In the genomic region with DNA sequence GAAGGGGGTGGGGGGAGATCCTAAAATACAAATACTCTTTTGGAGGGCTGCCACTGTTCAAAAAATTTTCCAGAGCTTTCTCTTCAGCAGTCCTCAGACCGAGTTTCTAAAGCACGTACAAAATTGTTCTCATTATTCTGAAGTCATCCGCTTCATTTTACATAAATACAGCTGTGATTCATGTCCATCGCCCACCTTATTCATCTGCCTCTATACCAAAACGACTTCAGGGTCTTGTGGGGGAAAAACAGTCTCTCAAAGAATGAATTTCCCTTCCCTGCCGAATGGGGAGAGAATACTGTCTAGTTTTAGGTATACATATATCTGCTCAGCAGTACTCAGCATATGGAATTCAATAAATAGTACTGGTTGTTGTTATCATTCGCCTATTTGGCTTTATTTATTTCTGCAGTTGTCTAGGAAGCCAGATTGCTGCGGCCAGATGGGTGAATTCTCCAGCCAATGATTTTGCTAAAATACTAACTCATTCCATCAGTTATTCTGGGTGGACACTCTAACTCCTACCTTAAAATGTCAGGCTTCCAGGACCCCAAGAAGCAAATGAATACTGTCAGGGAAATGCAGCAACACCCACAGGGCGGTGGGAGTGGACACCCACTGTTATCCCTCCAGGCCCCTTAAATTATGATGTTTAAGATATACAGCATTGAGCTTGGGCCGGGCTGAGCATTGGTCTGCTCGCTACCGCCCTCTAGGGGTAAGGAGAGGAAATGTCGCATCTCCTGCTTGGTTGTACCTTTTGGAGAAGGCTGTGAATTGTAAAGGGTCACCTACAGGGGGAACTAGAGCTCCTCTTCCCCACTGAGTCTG, we compare ENCODE assay signal across 8 mouse cellular contexts. TPM values are rescaled to one million over a fixed set of nuclear protein-coding genes. Genes with fewer than 3 reads are reported as not detected.
A peak's percentile ranks its signal among the peaks of the same experiment; 100 is the strongest.
DNase-seq lines count a peak whose midpoint lies in the region; ATAC-seq lines count a peak whose summit lies in the region.

No protein-coding gene starts in this region.

- H3K27ac ChIP-seq in neural tube, embryonic 15.5 days (replicated peaks) = no peak overlapping the region
- H3K27ac ChIP-seq in liver, embryonic 11.5 days (ENCODE audit: low read depth, low read length) = no peak overlapping the region

- peak; percentile 50 for DNase-seq in neural tube, embryonic 10.5 days (ENCODE audit: extremely low spot score, low spot score)
- peak; percentile 82 for DNase-seq in ZHBTc4 (ENCODE audit: low read depth, low spot score)
- peak; percentile 81 to 83 for DNase-seq in cerebellum, postnatal 14 days
- peak; percentile 51 for DNase-seq in heart, postnatal 4 days
- peak; percentile 36 for DNase-seq in liver, embryonic 11.5 days (ENCODE audit: low spot score)
- DNase-seq in right cerebral cortex, postnatal 10 days (ENCODE audit: low spot score in 2 of 2) = peak; percentile 63 to 67
- no peak for DNase-seq in Muller cell, postnatal 12 days (ENCODE audit: inconsistent ontology term)

- H3K4me3 ChIP-seq in neural tube, embryonic 15.5 days (replicated peaks) = no peak overlapping the region
- H3K4me3 ChIP-seq in liver, embryonic 11.5 days (ENCODE audit: low read depth, low read length) = no peak overlapping the region

- H3K27me3 ChIP-seq in neural tube, embryonic 15.5 days (replicated peaks) = no peaks in the 10 kb centered on the region
- H3K27me3 ChIP-seq in liver, embryonic 11.5 days (replicated peaks; ENCODE audit: control insufficient read depth, insufficient read depth, low read length) = no peaks in the 10 kb centered on the region

- WGBS in neural tube, embryonic 15.5 days = 43% methylated on average over 13 of the region's 13 CpGs
- WGBS in liver, embryonic 11.5 days = 42% methylated on average over 13 of the region's 13 CpGs

- no peak for ATAC-seq in neural tube, embryonic 15.5 days (ENCODE audit: low FRiP score)
- 0 out of 2 replicates have a peak, but pooled peaks have one; percentile 34 for ATAC-seq in liver, embryonic 11.5 days (replicated peaks; ENCODE audit: low FRiP score)

- no peak overlapping the region for H3K9ac ChIP-seq in neural tube, embryonic 15.5 days (replicated peaks)
- no peak overlapping the region for H3K9ac ChIP-seq in liver, embryonic 11.5 days (ENCODE audit: low read depth, low read length)

- no peaks in the 10 kb centered on the region for H3K36me3 ChIP-seq in neural tube, embryonic 15.5 days
- no peaks in the 10 kb centered on the region for H3K36me3 ChIP-seq in liver, embryonic 11.5 days (ENCODE audit: control insufficient read depth, insufficient read depth, low read length)

- H3K4me1 ChIP-seq in neural tube, embryonic 15.5 days = no peaks in the 10 kb centered on the region
- no peaks in the 10 kb centered on the region for H3K4me1 ChIP-seq in liver, embryonic 11.5 days (replicated peaks; ENCODE audit: control insufficient read depth, insufficient read depth, low read length)

- H3K4me2 ChIP-seq in neural tube, embryonic 15.5 days = no peak overlapping the region
- no peak overlapping the region for H3K4me2 ChIP-seq in liver, embryonic 11.5 days

- no peaks in the 10 kb centered on the region for H3K9me3 ChIP-seq in neural tube, embryonic 15.5 days (replicated peaks)
- no peaks in the 10 kb centered on the region for H3K9me3 ChIP-seq in liver, embryonic 11.5 days (ENCODE audit: control insufficient read depth, low read length)

RNA-seq across cellular contexts. Expression of gene Tamm41, which starts 27.9 kb away (rescaled TPM):
- polyA plus RNA-seq in neural tube, embryonic 15.5 days (2015; fragmentation: Nextera tagmentation; extraction: Ambion mirVana) = 47.9 and 53.1 TPM in 2 replicates
- 10 to 100 TPM; 23.3 to 25.3 TPM for total RNA-seq in heart, postnatal 4 days (2021)
- 70.3 and 73.4 TPM in 2 replicates for polyA plus RNA-seq in liver, embryonic 11.5 days (2014; fragmentation: Nextera tagmentation; extraction: Ambion mirVana)
